Mouse (Mus musculus): Measurements from ENCODE around the gene Nipal3. TPM values are rescaled to one million over a fixed set of nuclear protein-coding genes. Genes with fewer than 3 reads are reported as not detected.

The Nipal3 gene
- polyA plus RNA-seq, 1 experiment from 2014 or later = 3.2 TPM

- no peaks in the 10 kb centered on the region for H3K27me3 ChIP-seq (ENCODE audit: control insufficient read depth, insufficient read depth, low read depth, low read length)
- 2% methylated on average over 33 of the region's 33 CpGs for WGBS (ENCODE audit: insufficient replicate concordance)
- H3K9me3 ChIP-seq (replicated peaks; ENCODE audit: control insufficient read depth, low read length) = no peaks in the 10 kb centered on the region
- H3K4me3 ChIP-seq (ENCODE audit: low read depth, low read length) = peak overlapping the region; percentile 86
- H3K36me3 ChIP-seq (ENCODE audit: control insufficient read depth, insufficient read depth) = peaks cover 3% of the 10 kb centered on the region; the same call in 1 of the 2 replicates
- peak overlapping the region; percentile 43 for H3K27ac ChIP-seq (ENCODE audit: low read length)
- H3K4me1 ChIP-seq (ENCODE audit: control insufficient read depth, low read depth, low read length) = peaks cover 14% of the 10 kb centered on the region
- H3K4me2 ChIP-seq (ENCODE audit: low read depth, low read length) = peak overlapping the region; percentile 96
- H3K9ac ChIP-seq (ENCODE audit: low read depth, low read length) = peak overlapping the region; percentile 59
- ATAC-seq (ENCODE audit: low read depth) = peak; percentile 20; the same call in 1 of the 2 replicates
Observed at GRCm38 (mm10) chr4:135493691-135494520, 932 bp downstream of the Nipal3 start.

- WGBS (ENCODE audit: insufficient replicate concordance) = 23% methylated on average over 4 of the region's 4 CpGs
- H3K27ac ChIP-seq (ENCODE audit: low read length) = peak overlapping the region; percentile 43
- peak overlapping the region; percentile 59 for H3K9ac ChIP-seq (ENCODE audit: low read depth, low read length)
Observed at GRCm38 (mm10) chr4:135493271-135493670, 1.6 kb downstream of the Nipal3 start.

GRCm38 (mm10) chr4:135489256-135489655 is 5.6 kb downstream of the Nipal3 start:
- H3K9ac ChIP-seq (ENCODE audit: low read depth, low read length) = no peak overlapping the region
- ATAC-seq (ENCODE audit: low read depth) = no peak
- H3K36me3 ChIP-seq (ENCODE audit: control insufficient read depth, insufficient read depth) = peaks cover 4% of the 10 kb centered on the region; the same call in 1 of the 2 replicates
- no peak overlapping the region for H3K4me3 ChIP-seq (ENCODE audit: low read depth, low read length)
- H3K27ac ChIP-seq (ENCODE audit: low read length) = no peak overlapping the region
- no peak overlapping the region for H3K4me2 ChIP-seq (ENCODE audit: low read depth, low read length)
- H3K27me3 ChIP-seq (ENCODE audit: control insufficient read depth, insufficient read depth, low read depth, low read length) = no peaks in the 10 kb centered on the region
- WGBS (ENCODE audit: insufficient replicate concordance) = 79% methylated on average over 7 of the region's 7 CpGs
- peaks cover 9% of the 10 kb centered on the region for H3K4me1 ChIP-seq (ENCODE audit: control insufficient read depth, low read depth, low read length)
- H3K9me3 ChIP-seq (replicated peaks; ENCODE audit: control insufficient read depth, low read length) = no peaks in the 10 kb centered on the region

More at GRCm38 (mm10) chr4:135493271-135493670, 1.6 kb downstream of the Nipal3 start:
- no peaks in the 10 kb centered on the region for H3K27me3 ChIP-seq (ENCODE audit: control insufficient read depth, insufficient read depth, low read depth, low read length)
- no peak for ATAC-seq (ENCODE audit: low read depth)
- peaks cover 14% of the 10 kb centered on the region for H3K4me1 ChIP-seq (ENCODE audit: control insufficient read depth, low read depth, low read length)
- peaks cover 4% of the 10 kb centered on the region; the same call in 1 of the 2 replicates for H3K36me3 ChIP-seq (ENCODE audit: control insufficient read depth, insufficient read depth)
- H3K4me2 ChIP-seq (ENCODE audit: low read depth, low read length) = peak overlapping the region; percentile 96
- peak overlapping the region; percentile 86 for H3K4me3 ChIP-seq (ENCODE audit: low read depth, low read length)
- no peaks in the 10 kb centered on the region for H3K9me3 ChIP-seq (replicated peaks; ENCODE audit: control insufficient read depth, low read length)

GRCm38 (mm10) chr4:135486352-135486751 is 8.5 kb downstream of the Nipal3 start:
- Histone ChIP-seq H3K4me3 (ENCODE audit: low read depth, low read length) (no peak overlapping the region), H3K9ac (ENCODE audit: low read depth, low read length) (no peak overlapping the region), H3K4me1 (ENCODE audit: control insufficient read depth, low read depth, low read length) (no peaks in the 10 kb centered on the region), H3K27me3 (ENCODE audit: control insufficient read depth, insufficient read depth, low read depth, low read length) (no peaks in the 10 kb centered on the region), H3K9me3 (replicated peaks; ENCODE audit: control insufficient read depth, low read length) (no peaks in the 10 kb centered on the region), H3K27ac (ENCODE audit: low read length) (no peak overlapping the region), H3K4me2 (ENCODE audit: low read depth, low read length) (no peak overlapping the region), H3K36me3 (ENCODE audit: control insufficient read depth, insufficient read depth) (peaks cover 4% of the 10 kb centered on the region; the same call in 1 of the 2 replicates)
- 76% methylated on average over 11 of the region's 11 CpGs for WGBS (ENCODE audit: insufficient replicate concordance)
- ATAC-seq (ENCODE audit: low read depth) = no peak

GRCm38 (mm10) chr4:135485086-135485485 is 9.8 kb downstream of the Nipal3 start:
- H3K4me1 ChIP-seq (ENCODE audit: control insufficient read depth, low read depth, low read length) = peaks cover 6% of the 10 kb centered on the region
- no peak overlapping the region for H3K9ac ChIP-seq (ENCODE audit: low read depth, low read length)
- WGBS (ENCODE audit: insufficient replicate concordance) = 80% methylated on average over 10 of the region's 10 CpGs
- H3K36me3 ChIP-seq (ENCODE audit: control insufficient read depth, insufficient read depth) = peaks cover 4% of the 10 kb centered on the region; the same call in 1 of the 2 replicates
- no peaks in the 10 kb centered on the region for H3K27me3 ChIP-seq (ENCODE audit: control insufficient read depth, insufficient read depth, low read depth, low read length)
- no peak overlapping the region for H3K4me2 ChIP-seq (ENCODE audit: low read depth, low read length)
- H3K9me3 ChIP-seq (replicated peaks; ENCODE audit: control insufficient read depth, low read length) = no peaks in the 10 kb centered on the region
- H3K4me3 ChIP-seq (ENCODE audit: low read depth, low read length) = no peak overlapping the region
- no peak overlapping the region for H3K27ac ChIP-seq (ENCODE audit: low read length)
- ATAC-seq (ENCODE audit: low read depth) = no peak

GRCm38 (mm10) chr4:135480370-135480769 is 14.5 kb downstream of the Nipal3 start:
- Histone ChIP-seq H3K27me3 (ENCODE audit: control insufficient read depth, insufficient read depth, low read depth, low read length) (no peaks in the 10 kb centered on the region), H3K9me3 (replicated peaks; ENCODE audit: control insufficient read depth, low read length) (no peaks in the 10 kb centered on the region), H3K36me3 (ENCODE audit: control insufficient read depth, insufficient read depth) (no peaks in the 10 kb centered on the region), H3K27ac (ENCODE audit: low read length) (no peak overlapping the region), H3K4me3 (ENCODE audit: low read depth, low read length) (no peak overlapping the region), H3K4me1 (ENCODE audit: control insufficient read depth, low read depth, low read length) (peaks cover 6% of the 10 kb centered on the region), H3K4me2 (ENCODE audit: low read depth, low read length) (no peak overlapping the region), H3K9ac (ENCODE audit: low read depth, low read length) (no peak overlapping the region)
- WGBS (ENCODE audit: insufficient replicate concordance) = 53% methylated on average over 9 of the region's 9 CpGs
- ATAC-seq (ENCODE audit: low read depth) = no peak

- Histone ChIP-seq H3K9ac (ENCODE audit: low read depth, low read length) (no peak overlapping the region), H3K9me3 (replicated peaks; ENCODE audit: control insufficient read depth, low read length) (no peaks in the 10 kb centered on the region), H3K27me3 (ENCODE audit: control insufficient read depth, insufficient read depth, low read depth, low read length) (no peaks in the 10 kb centered on the region), H3K4me3 (ENCODE audit: low read depth, low read length) (no peak overlapping the region), H3K4me1 (ENCODE audit: control insufficient read depth, low read depth, low read length) (peaks cover 6% of the 10 kb centered on the region), H3K36me3 (ENCODE audit: control insufficient read depth, insufficient read depth) (no peaks in the 10 kb centered on the region), H3K4me2 (ENCODE audit: low read depth, low read length) (no peak overlapping the region), H3K27ac (ENCODE audit: low read length) (no peak overlapping the region)
- no peak for ATAC-seq (ENCODE audit: low read depth)
- 77% methylated on average over 10 of the region's 10 CpGs for WGBS (ENCODE audit: insufficient replicate concordance)
Observed at GRCm38 (mm10) chr4:135477851-135478250, 17.0 kb downstream of the Nipal3 start.

GRCm38 (mm10) chr4:135463406-135463805 is 31.4 kb downstream of the Nipal3 start:
- no peak overlapping the region for H3K4me3 ChIP-seq (ENCODE audit: low read depth, low read length)
- no peaks in the 10 kb centered on the region for H3K36me3 ChIP-seq (ENCODE audit: control insufficient read depth, insufficient read depth)
- 89% methylated on average over 11 of the region's 11 CpGs for WGBS (ENCODE audit: insufficient replicate concordance)
- no peaks in the 10 kb centered on the region for H3K9me3 ChIP-seq (replicated peaks; ENCODE audit: control insufficient read depth, low read length)
- no peak overlapping the region for H3K4me2 ChIP-seq (ENCODE audit: low read depth, low read length)
- ATAC-seq (ENCODE audit: low read depth) = no peak
- no peaks in the 10 kb centered on the region for H3K4me1 ChIP-seq (ENCODE audit: control insufficient read depth, low read depth, low read length)
- H3K27me3 ChIP-seq (ENCODE audit: control insufficient read depth, insufficient read depth, low read depth, low read length) = no peaks in the 10 kb centered on the region
- no peak overlapping the region for H3K9ac ChIP-seq (ENCODE audit: low read depth, low read length)
- H3K27ac ChIP-seq (ENCODE audit: low read length) = no peak overlapping the region

GRCm38 (mm10) chr4:135453572-135453971 is 41.3 kb downstream of the Nipal3 start:
- WGBS (ENCODE audit: insufficient replicate concordance) = 72% methylated on average over 12 of the region's 12 CpGs
- H3K36me3 ChIP-seq (ENCODE audit: control insufficient read depth, insufficient read depth) = no peaks in the 10 kb centered on the region
- ATAC-seq (ENCODE audit: low read depth) = no peak
- no peak overlapping the region for H3K27ac ChIP-seq (ENCODE audit: low read length)
- no peaks in the 10 kb centered on the region for H3K4me1 ChIP-seq (ENCODE audit: control insufficient read depth, low read depth, low read length)
- H3K4me3 ChIP-seq (ENCODE audit: low read depth, low read length) = no peak overlapping the region
- no peaks in the 10 kb centered on the region for H3K9me3 ChIP-seq (replicated peaks; ENCODE audit: control insufficient read depth, low read length)
- no peak overlapping the region for H3K4me2 ChIP-seq (ENCODE audit: low read depth, low read length)
- H3K9ac ChIP-seq (ENCODE audit: low read depth, low read length) = no peak overlapping the region
- H3K27me3 ChIP-seq (ENCODE audit: control insufficient read depth, insufficient read depth, low read depth, low read length) = no peaks in the 10 kb centered on the region
